Mouse (Mus musculus): ENCODE results near the gene Gm609. TPM values are rescaled to one million over a fixed set of nuclear protein-coding genes. Genes with fewer than 3 reads are reported as not detected.
A peak's percentile ranks its signal among the peaks of the same experiment; 100 is the strongest.
"Not testable (repeated sequence)": the region's sequence is repeated elsewhere in the genome, so short reads cannot be mapped to it uniquely, and the experiment has no call there.

The Gm609 gene
- total RNA-seq (2021), result not detected
- long read RNA-seq, experiment 1, result 0 reads
- long read RNA-seq, experiment 2, result 0 reads

GRCm38 (mm10) chr16:45492927-45493326, at the start of gene Gm609:
Gene Gm609, minus strand, starts transcription at chr16:45492969.
- DNase-seq, result no peak
- intact Hi-C loops (cut with DNase I; ENCODE audit: low total_unique reads), result no loop called here

GRCm38 (mm10) chr16:45542108-45542507, 49.3 kb upstream of the Gm609 start:
- no peak for DNase-seq
- intact Hi-C loops (cut with DNase I; ENCODE audit: low total_unique reads), result no loop called here

GRCm38 (mm10) chr16:45538342-45538741, 45.6 kb upstream of the Gm609 start:
- DNase-seq; intact Hi-C loops (cut with DNase I; ENCODE audit: low total_unique reads): not testable (repeated sequence)

- intact Hi-C loops (cut with DNase I; ENCODE audit: low total_unique reads), result no loop called here
- no peak for DNase-seq
These were observed 42.2 kb upstream of the Gm609 start, which contains the start of gene Slc9c1 for GRCm38 (mm10) chr16:45535009-45535408. Gene Slc9c1, plus strand, starts transcription at chr16:45535309.

GRCm38 (mm10) chr16:45531950-45532349, 39.2 kb upstream of the Gm609 start, which contains the start of gene Gm17783:
Gene Gm17783, minus strand, starts transcription at chr16:45532050.
- intact Hi-C loops (cut with DNase I; ENCODE audit: low total_unique reads), result no loop called here
- no peak for DNase-seq

- intact Hi-C loops (cut with DNase I; ENCODE audit: low total_unique reads), result no loop called here
- no peak for DNase-seq
These were observed 32.8 kb upstream of the Gm609 start for GRCm38 (mm10) chr16:45525551-45525950.

GRCm38 (mm10) chr16:45495326-45495725, 2.6 kb upstream of the Gm609 start:
- no peak for DNase-seq
- intact Hi-C loops (cut with DNase I; ENCODE audit: low total_unique reads), result no loop called here

GRCm38 (mm10) chr16:45476991-45477390, 15.8 kb downstream of the Gm609 start:
- no peak for DNase-seq
- intact Hi-C loops (cut with DNase I; ENCODE audit: low total_unique reads), result no loop called here

- DNase-seq; intact Hi-C loops (cut with DNase I; ENCODE audit: low total_unique reads): not testable (repeated sequence)
These were observed 20.9 kb downstream of the Gm609 start for GRCm38 (mm10) chr16:45471836-45472235.

GRCm38 (mm10) chr16:45454762-45455161, 38.0 kb downstream of the Gm609 start:
- intact Hi-C loops (cut with DNase I; ENCODE audit: low total_unique reads), result no loop called here
- no peak for DNase-seq

- no peak for DNase-seq
- intact Hi-C loops (cut with DNase I; ENCODE audit: low total_unique reads), result no loop called here
These were observed 55.5 kb downstream of the Gm609 start for GRCm38 (mm10) chr16:45437230-45437739.

GRCm38 (mm10) chr16:45435591-45435990, 57.2 kb downstream of the Gm609 start:
- DNase-seq, result no peak
- intact Hi-C loops (cut with DNase I; ENCODE audit: low total_unique reads), result no loop called here

GRCm38 (mm10) chr16:45427651-45428050, 65.1 kb downstream of the Gm609 start:
- peak; percentile 7 for DNase-seq
- intact Hi-C loops (cut with DNase I; ENCODE audit: low total_unique reads), result no loop called here

- DNase-seq, result no peak
- intact Hi-C loops (cut with DNase I; ENCODE audit: low total_unique reads), result loop anchor here (10.0 kb wide), 1 partner anchor 219 kb away; no protein-coding TSS in a partner anchor
These were observed 79.3 kb downstream of the Gm609 start for GRCm38 (mm10) chr16:45413497-45413896.

- intact Hi-C loops (cut with DNase I; ENCODE audit: low total_unique reads); DNase-seq: not testable (repeated sequence)
These were observed 83.7 kb downstream of the Gm609 start for GRCm38 (mm10) chr16:45409064-45409446.

GRCm38 (mm10) chr16:45408425-45409063, 84.2 kb downstream of the Gm609 start, which contains the start of gene Cd200:
Gene Cd200, minus strand, starts transcription at chr16:45409053.
- peak; percentile 29 for DNase-seq
- intact Hi-C loops (cut with DNase I; ENCODE audit: low total_unique reads), result no loop called here

GRCm38 (mm10) chr16:45407645-45408400, 84.9 kb downstream of the Gm609 start:
- intact Hi-C loops (cut with DNase I; ENCODE audit: low total_unique reads), result no loop called here

GRCm38 (mm10) chr16:45407091-45407490, 85.7 kb downstream of the Gm609 start:
- DNase-seq, result no peak
- intact Hi-C loops (cut with DNase I; ENCODE audit: low total_unique reads), result no loop called here

More at GRCm38 (mm10) chr16:45407645-45408400, 84.9 kb downstream of the Gm609 start:
- no peak for DNase-seq

- intact Hi-C loops (cut with DNase I; ENCODE audit: low total_unique reads), result no loop called here
- DNase-seq, result no peak
These were observed 89.8 kb downstream of the Gm609 start for GRCm38 (mm10) chr16:45402951-45403350.

- DNase-seq, result no peak
- intact Hi-C loops (cut with DNase I; ENCODE audit: low total_unique reads), result no loop called here
These were observed 90.7 kb downstream of the Gm609 start for GRCm38 (mm10) chr16:45402036-45402435.

All from gastrocnemius, postnatal 14 days (tissue).